Mouse (Mus musculus) spleen, postnatal 0 days (tissue): ENCODE data around the gene Megf6. TPM values are rescaled to one million over a fixed set of nuclear protein-coding genes. Genes with fewer than 3 reads are reported as not detected.

ENCODE experiments used
- polyA plus RNA-seq: library from polyadenylated mRNA; unstranded; fragments of >200 nt; fragmentation: Nextera tagmentation; extraction: Ambion mirVana; gene quantifications from 2 replicates; pipeline ENCODE4 v1.2.1, GENCODE M21; 2015

Gene Megf6
- 20.0 and 26.6 TPM in 2 replicates for polyA plus RNA-seq

DNA sequence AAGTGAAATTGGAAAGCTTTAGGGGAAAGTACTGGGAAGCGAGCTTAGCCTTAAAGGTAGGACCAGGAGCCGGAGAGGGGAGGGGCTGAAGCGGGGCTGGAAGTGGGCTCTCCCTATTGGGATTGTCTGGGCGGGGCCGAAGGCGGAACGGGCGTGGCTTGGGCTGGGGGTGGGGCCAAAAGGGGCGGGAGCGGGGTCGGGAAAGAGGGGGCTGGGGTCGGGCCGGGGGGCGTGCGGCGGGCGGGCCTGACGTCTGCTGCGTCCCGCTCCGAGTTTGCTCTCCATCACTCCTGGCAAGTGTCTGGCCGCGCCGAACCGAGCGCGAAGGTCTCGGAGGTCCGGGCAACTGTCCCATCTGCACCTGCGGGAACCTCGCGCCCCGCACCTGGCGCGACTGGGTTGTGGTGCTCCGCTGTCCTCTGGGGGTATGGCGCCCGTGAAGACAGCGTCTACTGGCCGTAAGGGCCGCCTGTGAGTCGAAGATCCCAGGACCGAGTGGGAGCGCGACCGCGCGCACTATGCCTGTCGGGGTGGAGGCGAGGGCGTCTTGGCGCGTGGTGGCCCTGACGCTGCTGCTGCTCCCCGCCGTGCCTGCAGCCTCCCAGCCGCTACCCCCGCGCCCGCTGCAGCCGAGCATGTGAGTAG, at the start of gene Megf6:
TSS of gene Megf6 (plus strand) at position 225 of the 645 bp plus-strand sequence.

DNA sequence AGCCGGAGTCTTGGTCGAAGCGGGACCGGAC, 30.5 kb upstream of the Megf6 start, which contains the start of gene Trp73:
TSS of gene Trp73 (minus strand) at position 27 of the 31 bp plus-strand sequence.

DNA sequence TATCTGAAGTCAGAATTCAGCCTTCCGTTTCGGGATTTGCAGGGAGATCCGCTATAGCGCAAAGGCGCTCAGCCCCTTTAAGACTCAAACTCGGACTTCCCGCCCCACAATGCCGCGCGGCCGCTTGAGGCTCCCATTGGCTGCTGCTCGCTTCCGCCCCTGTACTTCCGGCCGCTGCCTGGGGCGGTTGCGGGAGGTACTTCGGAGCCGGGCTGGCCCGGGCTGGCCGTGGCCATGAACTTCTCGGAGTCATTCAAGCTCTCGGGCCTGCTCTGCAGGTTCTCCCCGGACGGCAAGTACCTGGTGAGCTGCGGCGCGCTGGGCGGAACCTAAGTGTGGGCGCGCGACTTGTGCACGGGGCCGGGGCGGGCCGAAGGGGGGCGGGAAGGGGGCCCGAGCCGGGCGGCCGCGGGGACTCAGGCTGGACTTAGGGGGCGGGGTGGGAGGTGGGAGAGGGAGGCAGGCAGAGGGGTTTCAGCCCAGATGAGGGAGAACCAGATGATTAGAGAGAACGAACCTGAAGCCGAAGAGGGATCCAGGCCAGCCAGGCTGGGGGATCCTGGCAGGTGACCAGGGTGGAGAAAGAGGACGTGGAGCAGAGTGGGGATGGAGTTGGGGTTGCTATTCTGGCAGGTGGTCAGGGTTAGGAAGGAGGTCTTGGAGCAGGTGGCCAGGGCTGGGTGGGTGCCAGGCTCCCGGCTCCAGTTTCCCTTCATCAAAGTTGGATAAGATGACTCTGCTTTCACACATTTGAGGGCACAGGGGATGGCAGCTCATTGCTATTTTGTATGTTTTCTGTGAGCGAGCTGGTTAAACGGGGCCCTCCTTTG, 28.1 kb upstream of the Megf6 start, which contains the start of gene Wrap73:
TSS of gene Wrap73 (plus strand) at position 162 of the 830 bp plus-strand sequence.

DNA sequence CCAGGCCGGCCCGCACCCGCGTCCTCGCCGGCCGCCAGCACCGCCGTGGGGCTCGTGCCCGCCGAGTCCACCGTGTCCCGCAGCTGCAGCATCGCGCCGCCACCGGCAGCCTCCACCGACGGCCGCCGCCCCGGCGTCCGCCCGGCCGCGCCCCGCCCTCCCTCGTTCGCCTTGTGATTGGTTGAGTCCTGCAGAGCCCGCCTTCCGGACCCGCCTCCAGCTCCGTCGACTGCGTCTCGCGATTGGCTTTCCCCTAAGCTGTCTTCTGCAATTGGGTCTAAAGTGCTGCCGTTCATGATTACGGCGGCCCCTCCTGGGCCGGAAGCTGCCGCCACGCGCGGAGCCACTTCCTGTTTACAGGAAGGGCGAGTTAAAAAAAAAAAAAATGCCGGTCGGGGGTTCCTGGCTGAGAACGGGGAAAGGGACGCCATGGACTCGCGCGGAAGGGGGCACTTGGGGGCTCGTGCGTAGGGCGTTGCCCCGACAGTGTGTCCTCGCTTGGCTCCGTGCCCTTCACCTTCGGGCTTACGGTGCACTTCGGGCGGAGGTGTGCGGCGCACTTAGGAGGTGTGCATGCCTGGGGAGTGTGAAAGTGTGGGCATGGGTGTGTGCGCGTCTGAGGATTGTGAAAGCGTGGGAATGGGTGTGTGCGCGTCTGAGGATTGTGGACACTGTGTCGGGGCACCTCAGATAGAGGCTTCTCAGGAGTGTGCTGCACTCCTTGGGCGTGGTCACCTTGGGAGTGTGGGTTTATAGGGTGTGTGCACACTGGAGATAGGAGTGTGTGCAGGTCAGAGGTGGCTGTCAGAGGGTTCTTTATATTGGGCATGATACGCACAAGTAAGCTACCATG, 9.8 kb upstream of the Megf6 start, which contains the start of gene Tprgl:
TSS of gene Tprgl (minus strand) at position 129 of the 853 bp plus-strand sequence.

DNA sequence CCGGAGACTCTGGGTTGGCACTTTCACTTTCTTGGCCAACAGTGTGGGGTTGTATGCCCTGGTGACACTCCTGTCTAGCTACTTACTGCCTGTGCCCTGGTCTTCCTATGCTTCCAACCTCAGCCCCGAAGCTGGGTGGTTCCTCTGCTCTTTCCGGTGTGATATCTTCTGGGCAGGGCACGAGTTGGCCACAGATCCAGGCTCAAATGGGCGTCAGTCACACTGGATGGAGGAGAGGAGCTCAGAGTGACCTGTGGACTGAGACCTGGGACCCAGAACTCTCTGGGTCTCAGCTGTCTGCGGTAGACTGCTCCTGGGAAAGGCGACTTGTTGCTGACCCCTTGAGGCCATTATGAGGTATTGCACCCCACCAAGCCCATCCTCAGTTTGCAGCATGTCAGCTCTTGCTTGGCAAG, 130.9 kb downstream of the Megf6 start, which contains the start of gene Arhgef16:
TSS of gene Arhgef16 (minus strand) at position 211 of the 416 bp plus-strand sequence.

Other genes with a start within 250 kb of the Megf6 start
- gene A430005L14Rik, start 213.5 kb upstream of the Megf6 start, polyA plus RNA-seq, result 85.2 and 91.5 TPM in 2 replicates
- gene Dffb, start 195.6 kb upstream of the Megf6 start, polyA plus RNA-seq, result 10.0 and 12.8 TPM in 2 replicates
- 6.7 and 7.2 TPM in 2 replicates for gene Cep104, start 195.5 kb upstream of the Megf6 start, polyA plus RNA-seq
- gene Lrrc47, start 159.0 kb upstream of the Megf6 start, polyA plus RNA-seq, result 18.6 and 20.9 TPM in 2 replicates
- 236 and 280 TPM in 2 replicates for gene Smim1, start 144.5 kb upstream of the Megf6 start, polyA plus RNA-seq
- gene Ccdc27, start 128.1 kb upstream of the Megf6 start, polyA plus RNA-seq, result 0.06 and 0.10 TPM in 2 replicates
- gene Trp73, start 30.5 kb upstream of the Megf6 start, polyA plus RNA-seq, result 0.02 and 0.05 TPM in 2 replicates
- 29.9 and 30.1 TPM in 2 replicates for gene Wrap73, start 28.4 kb upstream of the Megf6 start, polyA plus RNA-seq
- gene Tprgl, start 10.1 kb upstream of the Megf6 start, polyA plus RNA-seq, result 165 and 167 TPM in 2 replicates
- gene Arhgef16, start 130.9 kb downstream of the Megf6 start, polyA plus RNA-seq, result 0.63 and 0.79 TPM in 2 replicates
- not detected in 2 replicates for gene B230104I21Rik, start 165.4 kb downstream of the Megf6 start, polyA plus RNA-seq